Mouse (Mus musculus): ENCODE results near the gene Hip1r. TPM values are rescaled to one million over a fixed set of nuclear protein-coding genes. Genes with fewer than 3 reads are reported as not detected.

Gene Hip1r
- polyA plus RNA-seq, 1 experiment: 53.6 TPM

- Histone ChIP-seq H3K4me1 (ENCODE audit: control insufficient read depth, insufficient read depth, low read length) (peaks cover 38% of the 10 kb centered on the region), H3K27ac (ENCODE audit: control insufficient read depth, insufficient read depth, low read depth, low read length, poor library complexity) (no peak overlapping the region), H3K4me3 (replicated peaks; ENCODE audit: control insufficient read depth, low read depth, low read length) (no peak overlapping the region)
- TF ChIP-seq POLR2A (IDR thresholded peaks at IDR 0.05; ENCODE audit: borderline replicate concordance, control insufficient read depth, low read depth, low read length) (no peak), CTCF (IDR thresholded peaks at IDR 0.05; ENCODE audit: control insufficient read depth, insufficient read depth, low read length) (no peak)
- WGBS: 67% methylated on average over 9 of the region's 9 CpGs
These were observed 44.5 kb downstream of the Hip1r start for GRCm38 (mm10) chr5:124017941-124018340.

- WGBS: 25% methylated on average over 9 of the region's 9 CpGs
- peaks cover 34% of the 10 kb centered on the region for H3K4me1 ChIP-seq (ENCODE audit: control insufficient read depth, insufficient read depth, low read length)
- H3K4me3 ChIP-seq (replicated peaks; ENCODE audit: control insufficient read depth, low read depth, low read length): no peak overlapping the region
- TF ChIP-seq POLR2A (IDR thresholded peaks at IDR 0.05; ENCODE audit: borderline replicate concordance, control insufficient read depth, low read depth, low read length) (no peak), CTCF (IDR thresholded peaks at IDR 0.05; ENCODE audit: control insufficient read depth, insufficient read depth, low read length) (no peak)
- H3K27ac ChIP-seq (ENCODE audit: control insufficient read depth, insufficient read depth, low read depth, low read length, poor library complexity): no peak overlapping the region; the same call in 1 of the 2 replicates
These were observed 45.2 kb downstream of the Hip1r start for GRCm38 (mm10) chr5:124018651-124019050.

GRCm38 (mm10) chr5:124019348-124020216 lies 46.2 kb downstream of the Hip1r start:
- peak overlapping the region; percentile 10 for H3K4me3 ChIP-seq (replicated peaks; ENCODE audit: control insufficient read depth, low read depth, low read length)
- H3K27ac ChIP-seq (ENCODE audit: control insufficient read depth, insufficient read depth, low read depth, low read length, poor library complexity): peak overlapping the region; percentile 67
- WGBS: 20% methylated on average over 12 of the region's 12 CpGs
- no peak for TF ChIP-seq POLR2A (IDR thresholded peaks at IDR 0.05; ENCODE audit: borderline replicate concordance, control insufficient read depth, low read depth, low read length)
- TF ChIP-seq CTCF (IDR thresholded peaks at IDR 0.05; ENCODE audit: control insufficient read depth, insufficient read depth, low read length): no peak
- H3K4me1 ChIP-seq (ENCODE audit: control insufficient read depth, insufficient read depth, low read length): peaks cover 34% of the 10 kb centered on the region

GRCm38 (mm10) chr5:124021148-124021547 lies 47.7 kb downstream of the Hip1r start:
- Histone ChIP-seq H3K4me1 (ENCODE audit: control insufficient read depth, insufficient read depth, low read length) (peaks cover 43% of the 10 kb centered on the region), H3K27ac (ENCODE audit: control insufficient read depth, insufficient read depth, low read depth, low read length, poor library complexity) (no peak overlapping the region), H3K4me3 (replicated peaks; ENCODE audit: control insufficient read depth, low read depth, low read length) (no peak overlapping the region)
- WGBS: 50% methylated on average over 11 of the region's 11 CpGs
- TF ChIP-seq CTCF (IDR thresholded peaks at IDR 0.05; ENCODE audit: control insufficient read depth, insufficient read depth, low read length) (no peak), POLR2A (IDR thresholded peaks at IDR 0.05; ENCODE audit: borderline replicate concordance, control insufficient read depth, low read depth, low read length) (no peak)

- TF ChIP-seq POLR2A (IDR thresholded peaks at IDR 0.05; ENCODE audit: borderline replicate concordance, control insufficient read depth, low read depth, low read length) (no peak), CTCF (IDR thresholded peaks at IDR 0.05; ENCODE audit: control insufficient read depth, insufficient read depth, low read length) (no peak)
- H3K4me1 ChIP-seq (ENCODE audit: control insufficient read depth, insufficient read depth, low read length): peaks cover 41% of the 10 kb centered on the region
- H3K27ac ChIP-seq (ENCODE audit: control insufficient read depth, insufficient read depth, low read depth, low read length, poor library complexity): peak overlapping the region; percentile 80
- WGBS: 47% methylated on average over 11 of the region's 11 CpGs
- no peak overlapping the region for H3K4me3 ChIP-seq (replicated peaks; ENCODE audit: control insufficient read depth, low read depth, low read length)
These were observed 48.3 kb downstream of the Hip1r start for GRCm38 (mm10) chr5:124021701-124022100.

- peaks cover 40% of the 10 kb centered on the region for H3K4me1 ChIP-seq (ENCODE audit: control insufficient read depth, insufficient read depth, low read length)
- no peak overlapping the region for H3K4me3 ChIP-seq (replicated peaks; ENCODE audit: control insufficient read depth, low read depth, low read length)
- TF ChIP-seq CTCF (IDR thresholded peaks at IDR 0.05; ENCODE audit: control insufficient read depth, insufficient read depth, low read length) (no peak), POLR2A (IDR thresholded peaks at IDR 0.05; ENCODE audit: borderline replicate concordance, control insufficient read depth, low read depth, low read length) (no peak)
- WGBS: 5% methylated on average over 7 of the region's 7 CpGs
- peak overlapping the region; percentile 80 for H3K27ac ChIP-seq (ENCODE audit: control insufficient read depth, insufficient read depth, low read depth, low read length, poor library complexity)
These were observed 48.9 kb downstream of the Hip1r start for GRCm38 (mm10) chr5:124022365-124022764.

- H3K27ac ChIP-seq (ENCODE audit: control insufficient read depth, insufficient read depth, low read depth, low read length, poor library complexity): peak overlapping the region; percentile 76
- 62% methylated on average over 6 of the region's 6 CpGs for WGBS
- no peak overlapping the region for H3K4me3 ChIP-seq (replicated peaks; ENCODE audit: control insufficient read depth, low read depth, low read length)
- peaks cover 32% of the 10 kb centered on the region for H3K4me1 ChIP-seq (ENCODE audit: control insufficient read depth, insufficient read depth, low read length)
- TF ChIP-seq CTCF (IDR thresholded peaks at IDR 0.05; ENCODE audit: control insufficient read depth, insufficient read depth, low read length) (no peak), POLR2A (IDR thresholded peaks at IDR 0.05; ENCODE audit: borderline replicate concordance, control insufficient read depth, low read depth, low read length) (no peak)
These were observed 51.2 kb downstream of the Hip1r start for GRCm38 (mm10) chr5:124024677-124025076.

- Histone ChIP-seq H3K4me1 (ENCODE audit: control insufficient read depth, insufficient read depth, low read length) (peaks cover 28% of the 10 kb centered on the region), H3K4me3 (replicated peaks; ENCODE audit: control insufficient read depth, low read depth, low read length) (peak overlapping the region; percentile 6), H3K27ac (ENCODE audit: control insufficient read depth, insufficient read depth, low read depth, low read length, poor library complexity) (peak overlapping the region; percentile 76)
- 26% methylated on average over 9 of the region's 9 CpGs for WGBS
- TF ChIP-seq POLR2A (IDR thresholded peaks at IDR 0.05; ENCODE audit: borderline replicate concordance, control insufficient read depth, low read depth, low read length) (no peak), CTCF (IDR thresholded peaks at IDR 0.05; ENCODE audit: control insufficient read depth, insufficient read depth, low read length) (no peak)
These were observed 51.7 kb downstream of the Hip1r start for GRCm38 (mm10) chr5:124025146-124025545.

All from bone marrow, adult 2 months (tissue).